Mouse (Mus musculus) olfactory bulb, adult 2 months (tissue): Measurements from ENCODE around the gene Srgap2.

Experiments
- CTCF ChIP-seq: fragments of 200-500 bp; IDR thresholded peaks from 2 replicates; pipeline ENCODE4 v1.5.1; 2012; ENCODE audit warnings: low read depth, mild to moderate bottlenecking, low read length, moderate library complexity; ENCODE audit not compliant: insufficient read depth
- POLR2A ChIP-seq: fragments of 200-500 bp; IDR thresholded peaks from 2 replicates; pipeline ENCODE4 v1.6.1; 2012; ENCODE audit warnings: mild to moderate bottlenecking, low read depth, low read length, moderate library complexity; ENCODE audit not compliant: insufficient read depth

- no peak for TF ChIP-seq POLR2A
- TF ChIP-seq CTCF: no peak
Observed at GRCm38 (mm10) chr1:131268776-131269175, 258.4 kb downstream of the Srgap2 start.
